Mouse (Mus musculus): Measurements from ENCODE around the gene Srp14. TPM values are rescaled to one million over a fixed set of nuclear protein-coding genes. Genes with fewer than 3 reads are reported as not detected.
A peak's percentile ranks its signal among the peaks of the same experiment; 100 is the strongest.

Srp14 gene
- polyA plus RNA-seq, 1 experiment from 2014 or later = 120 TPM

DNA sequence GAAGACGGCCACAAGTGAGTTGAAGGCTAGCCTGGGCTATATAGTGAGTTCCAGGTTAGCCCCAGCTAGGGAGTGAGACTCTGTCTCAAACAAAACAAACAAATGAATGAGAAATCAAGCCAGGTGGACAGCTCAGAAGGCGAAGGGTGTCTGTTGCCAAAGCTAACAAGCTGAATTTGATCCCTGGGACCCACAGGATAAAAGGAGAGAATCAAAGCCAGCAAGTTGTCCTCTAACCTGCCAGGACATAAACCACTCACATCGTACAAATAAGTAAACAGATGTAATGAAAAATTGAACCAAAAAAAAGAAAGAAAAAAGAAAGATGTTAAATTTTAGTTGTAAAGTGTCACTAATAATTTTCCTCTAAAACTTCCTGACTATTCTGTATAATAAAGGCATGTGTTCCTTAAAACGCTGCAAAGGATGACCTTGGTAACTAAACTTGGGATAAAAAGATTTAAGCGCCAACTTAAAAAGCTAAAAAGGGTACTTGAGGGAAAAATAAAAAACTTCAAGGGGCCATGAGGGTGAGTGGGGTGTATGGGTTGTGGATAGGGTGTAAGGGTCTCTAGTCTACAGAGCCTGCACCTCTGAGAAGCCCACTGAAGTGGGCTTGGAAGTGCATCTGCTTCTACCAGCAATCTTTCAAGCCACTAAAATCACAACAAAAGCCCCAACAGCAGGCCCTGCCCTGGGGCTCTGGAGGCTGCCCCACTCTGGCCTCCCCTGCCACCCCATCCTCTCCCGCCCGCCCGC is 30.4 kb upstream of the Srp14 start:
- 65% methylated on average over 8 of the region's 8 CpGs for WGBS (ENCODE audit: insufficient replicate concordance)
- DNase-seq (no peak), ATAC-seq (ENCODE audit: low read depth) (no peak)
- H3K27ac ChIP-seq = no peak overlapping the region
- H3K9ac ChIP-seq = no peak overlapping the region
- no peak overlapping the region for H3K4me3 ChIP-seq (replicated peaks)
- no peak overlapping the region for H3K4me2 ChIP-seq
- H3K9me3 ChIP-seq (replicated peaks) = no peaks in the 10 kb centered on the region
- H3K4me1 ChIP-seq (replicated peaks) = 0 out of 2 replicates have a peak, but pooled peaks cover 9% of the 10 kb centered on the region
- H3K36me3 ChIP-seq = no peaks in the 10 kb centered on the region
- no peaks in the 10 kb centered on the region for H3K27me3 ChIP-seq

DNA sequence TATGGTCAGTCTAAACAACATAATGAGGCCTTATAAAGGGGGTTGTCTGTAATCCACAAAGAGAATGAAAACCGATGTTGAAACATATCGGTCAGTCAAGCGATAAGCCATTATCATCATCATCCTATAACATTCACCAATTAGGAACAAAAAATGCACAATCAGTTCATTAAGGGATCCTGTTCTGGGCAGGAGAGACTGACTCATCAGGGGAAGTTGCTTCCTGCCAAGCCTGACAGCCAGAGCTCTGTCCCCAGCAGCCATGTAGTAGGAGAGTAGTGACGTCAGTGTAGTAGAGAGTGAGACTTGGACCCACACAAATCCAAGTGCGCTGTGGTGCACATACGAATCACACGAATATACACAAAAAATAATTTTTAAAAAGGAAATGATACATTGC is 27.6 kb upstream of the Srp14 start:
- H3K27me3 ChIP-seq = no peaks in the 10 kb centered on the region
- H3K4me2 ChIP-seq = no peak overlapping the region
- H3K4me3 ChIP-seq (replicated peaks) = no peak overlapping the region
- H3K9me3 ChIP-seq (replicated peaks) = no peaks in the 10 kb centered on the region
- 0 out of 2 replicates have a peak, but pooled peaks cover 2% of the 10 kb centered on the region for H3K4me1 ChIP-seq (replicated peaks)
- DNase-seq = no peak
- no peak overlapping the region for H3K9ac ChIP-seq
- H3K36me3 ChIP-seq = no peaks in the 10 kb centered on the region
- no peak overlapping the region for H3K27ac ChIP-seq
- WGBS (ENCODE audit: insufficient replicate concordance) = 70% methylated on average over 7 of the region's 7 CpGs
- no peak for ATAC-seq (ENCODE audit: low read depth)

DNA sequence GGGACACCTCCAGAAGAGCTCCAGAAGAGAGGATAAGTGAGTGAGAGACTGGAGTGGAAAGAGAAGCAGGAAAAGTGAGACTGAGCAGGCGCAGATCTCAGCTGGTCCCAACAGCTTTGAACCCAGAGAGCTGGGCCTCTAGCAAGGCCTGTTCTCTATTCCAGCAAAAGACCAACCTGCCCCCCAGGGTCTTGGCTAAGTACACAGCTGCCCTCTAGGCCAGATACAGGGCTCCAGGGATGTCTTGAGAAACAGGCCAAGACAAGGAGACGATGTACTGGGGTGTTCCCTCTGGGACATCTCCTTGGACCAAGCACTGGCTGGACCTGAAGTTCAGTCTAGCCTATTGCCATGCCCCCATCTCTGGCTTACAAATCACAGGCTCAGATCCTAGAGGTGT is 20.7 kb upstream of the Srp14 start:
- no peak for DNase-seq
- Histone ChIP-seq H3K27me3 (no peaks in the 10 kb centered on the region), H3K27ac (no peak overlapping the region), H3K4me3 (replicated peaks) (no peak overlapping the region), H3K36me3 (no peaks in the 10 kb centered on the region), H3K9ac (no peak overlapping the region), H3K4me1 (replicated peaks) (0 out of 2 replicates have a peak, but pooled peaks cover 3% of the 10 kb centered on the region), H3K9me3 (replicated peaks) (no peaks in the 10 kb centered on the region), H3K4me2 (no peak overlapping the region)
- no peak for ATAC-seq (ENCODE audit: low read depth)
- WGBS (ENCODE audit: insufficient replicate concordance) = 76% methylated on average over 2 of the region's 2 CpGs

DNA sequence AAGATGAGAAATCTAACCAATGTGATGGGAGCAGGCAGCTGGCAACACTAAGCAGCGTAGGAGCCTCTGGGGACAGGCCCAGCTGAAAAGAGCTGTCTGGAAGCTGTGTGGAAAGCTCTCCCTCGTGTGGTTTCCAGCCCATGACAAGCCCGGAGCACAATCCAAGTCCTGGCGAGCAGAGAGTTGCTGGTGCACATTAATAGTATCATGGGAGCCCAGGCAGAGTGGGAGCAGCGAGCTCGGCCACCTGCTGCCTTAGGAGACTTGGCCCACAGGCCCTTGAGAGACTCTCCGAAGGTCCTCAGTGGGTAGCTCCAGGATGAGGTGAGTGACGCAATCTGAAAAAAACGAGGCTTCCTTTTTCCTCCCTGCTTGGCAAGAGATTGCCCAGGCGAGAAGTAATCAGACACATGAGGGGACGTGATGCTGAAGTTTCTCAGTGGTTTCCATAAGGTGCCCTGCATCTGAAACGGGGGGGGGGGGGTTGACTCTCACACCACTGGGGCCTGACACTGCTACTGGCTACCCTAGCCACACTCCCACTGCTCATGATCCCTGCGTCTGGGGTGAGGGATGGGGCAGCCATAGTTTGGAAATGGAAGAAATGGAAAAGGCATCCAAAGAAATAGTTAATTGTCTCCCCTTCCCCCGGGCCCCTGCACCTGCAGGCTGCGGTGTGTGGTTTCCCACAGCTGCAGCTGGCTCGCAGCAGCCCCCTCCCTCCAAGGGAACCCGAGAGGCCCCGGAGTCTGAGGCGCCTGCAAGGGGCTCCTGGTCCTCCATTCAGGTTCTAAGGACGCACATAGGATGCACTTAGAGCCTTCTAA is 19.8 kb upstream of the Srp14 start:
- Histone ChIP-seq H3K27ac (no peak overlapping the region), H3K36me3 (no peaks in the 10 kb centered on the region), H3K4me3 (replicated peaks) (no peak overlapping the region), H3K4me2 (no peak overlapping the region), H3K9me3 (replicated peaks) (no peaks in the 10 kb centered on the region), H3K9ac (no peak overlapping the region), H3K4me1 (replicated peaks) (0 out of 2 replicates have a peak, but pooled peaks cover 3% of the 10 kb centered on the region), H3K27me3 (no peaks in the 10 kb centered on the region)
- no peak for ATAC-seq (ENCODE audit: low read depth)
- DNase-seq = no peak
- WGBS (ENCODE audit: insufficient replicate concordance) = 19% methylated on average over 20 of the region's 20 CpGs

DNA sequence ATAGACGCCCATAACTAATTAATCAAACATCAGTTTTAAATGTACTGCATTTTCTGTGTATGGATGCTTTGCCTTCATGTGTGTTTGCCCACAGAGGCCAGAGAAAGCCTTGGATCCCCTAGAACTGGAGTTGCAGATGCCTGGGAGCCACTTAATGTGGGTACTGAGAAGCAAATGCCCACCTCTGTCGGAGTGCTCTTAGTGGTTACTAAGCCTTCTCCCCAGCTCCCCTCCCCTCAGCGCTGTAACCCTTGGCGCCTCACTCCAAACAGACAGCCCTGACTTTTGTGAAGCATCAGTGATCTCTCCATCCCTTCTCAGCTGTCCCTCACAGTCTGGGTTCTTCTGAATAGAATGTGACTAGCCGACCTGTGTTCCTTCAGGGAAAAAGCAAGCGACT is 19.0 kb upstream of the Srp14 start:
- ATAC-seq (ENCODE audit: low read depth) = no peak
- H3K4me2 ChIP-seq = no peak overlapping the region

DNA sequence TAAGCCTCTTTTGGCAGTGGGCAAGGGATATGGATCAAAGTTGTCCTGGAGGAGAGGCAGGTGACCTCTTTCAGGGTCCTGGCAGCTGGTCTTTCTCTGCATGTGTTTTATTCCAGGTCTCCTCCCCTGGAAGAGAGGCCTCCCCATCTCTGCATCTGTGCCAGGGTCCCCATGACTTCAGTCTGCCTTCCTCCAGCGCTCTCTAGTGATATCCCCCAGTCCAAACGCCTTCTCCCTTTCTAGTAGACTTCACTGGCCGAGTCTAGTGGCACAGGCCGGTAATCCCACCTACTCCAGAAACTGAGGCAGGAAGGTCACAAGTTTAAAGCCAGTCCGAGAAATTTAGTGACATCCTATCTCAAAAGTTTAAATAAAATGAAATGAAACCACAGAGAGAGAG is 18.4 kb upstream of the Srp14 start:
- Histone ChIP-seq H3K9ac (no peak overlapping the region), H3K27me3 (no peaks in the 10 kb centered on the region), H3K4me1 (replicated peaks) (0 out of 2 replicates have a peak, but pooled peaks cover 3% of the 10 kb centered on the region), H3K36me3 (no peaks in the 10 kb centered on the region), H3K4me2 (no peak overlapping the region), H3K27ac (no peak overlapping the region), H3K4me3 (replicated peaks) (no peak overlapping the region), H3K9me3 (replicated peaks) (no peaks in the 10 kb centered on the region)
- 65% methylated on average over 5 of the region's 5 CpGs for WGBS (ENCODE audit: insufficient replicate concordance)
- DNase-seq (no peak), ATAC-seq (ENCODE audit: low read depth) (no peak)

More for the DNA sequence above, 19.0 kb upstream of the Srp14 start:
- WGBS (ENCODE audit: insufficient replicate concordance) = 62% methylated on average over 6 of the region's 6 CpGs
- Histone ChIP-seq H3K4me3 (replicated peaks) (no peak overlapping the region), H3K4me1 (replicated peaks) (0 out of 2 replicates have a peak, but pooled peaks cover 3% of the 10 kb centered on the region), H3K27me3 (no peaks in the 10 kb centered on the region), H3K36me3 (no peaks in the 10 kb centered on the region), H3K27ac (no peak overlapping the region), H3K9me3 (replicated peaks) (no peaks in the 10 kb centered on the region), H3K9ac (no peak overlapping the region)
- DNase-seq = no peak

DNA sequence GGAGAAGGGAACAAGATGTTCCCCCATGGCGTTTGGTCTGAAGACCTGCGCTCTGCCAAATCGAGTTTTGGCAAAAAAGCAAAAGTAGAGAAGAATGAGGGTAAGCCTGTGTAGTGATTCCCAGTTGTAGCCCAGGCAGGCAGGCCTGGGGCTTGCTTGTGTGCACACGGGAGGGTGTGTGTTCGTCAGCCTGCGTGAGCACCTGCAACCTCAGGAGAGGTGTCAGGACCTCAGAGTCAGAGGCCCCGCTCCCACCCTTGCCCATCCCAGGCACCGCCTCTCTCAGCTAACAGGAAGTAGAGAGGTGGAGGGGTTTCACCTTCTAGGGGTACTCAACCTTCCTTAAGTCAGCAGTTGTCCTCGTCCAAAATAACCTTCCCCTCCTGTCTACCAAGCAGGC is 15.5 kb upstream of the Srp14 start:
- 65% methylated on average over 9 of the region's 9 CpGs for WGBS (ENCODE audit: insufficient replicate concordance)
- Histone ChIP-seq H3K4me3 (replicated peaks) (no peak overlapping the region), H3K9me3 (replicated peaks) (no peaks in the 10 kb centered on the region), H3K4me1 (replicated peaks) (peaks cover 20% of the 10 kb centered on the region), H3K9ac (no peak overlapping the region), H3K27ac (no peak overlapping the region), H3K36me3 (no peaks in the 10 kb centered on the region), H3K27me3 (no peaks in the 10 kb centered on the region), H3K4me2 (no peak overlapping the region)
- ATAC-seq (ENCODE audit: low read depth) (no peak), DNase-seq (no peak)

DNA sequence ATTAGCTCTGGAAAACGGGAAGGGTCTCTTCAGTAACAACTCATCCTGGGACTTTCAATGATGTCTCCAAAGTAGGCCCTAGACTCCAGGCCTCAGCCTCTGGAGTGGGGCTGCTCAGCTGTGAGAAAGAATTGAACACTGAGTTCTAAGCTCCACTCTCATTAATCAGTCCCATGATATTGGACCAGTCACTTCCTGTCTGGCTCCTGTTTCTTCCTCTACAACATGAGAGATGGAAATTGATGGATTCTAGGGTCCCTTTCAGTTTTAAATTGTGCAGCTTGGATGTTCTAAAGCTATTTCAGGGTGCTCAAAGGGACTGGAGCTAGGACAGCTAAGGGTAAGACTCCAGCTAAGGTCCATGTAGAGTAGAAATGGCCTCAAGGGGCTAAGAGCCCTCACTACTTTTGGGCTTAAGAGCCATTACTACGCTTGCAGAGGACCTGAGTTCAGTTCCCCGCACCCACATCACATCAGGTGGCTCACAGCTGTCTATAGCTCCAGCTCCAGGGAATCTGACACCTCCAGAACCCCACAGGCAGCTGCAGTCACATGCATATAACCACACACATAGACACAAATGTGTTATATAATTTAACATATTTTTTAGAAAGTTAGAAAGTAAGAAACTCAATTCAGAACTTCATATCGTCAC is 12.4 kb upstream of the Srp14 start:
- H3K27ac ChIP-seq = no peak overlapping the region
- no peaks in the 10 kb centered on the region for H3K36me3 ChIP-seq
- H3K4me2 ChIP-seq = no peak overlapping the region
- no peak overlapping the region for H3K9ac ChIP-seq
- H3K27me3 ChIP-seq = no peaks in the 10 kb centered on the region
- 52% methylated on average over 4 of the region's 4 CpGs for WGBS (ENCODE audit: insufficient replicate concordance)
- H3K4me1 ChIP-seq (replicated peaks) = peaks cover 25% of the 10 kb centered on the region
- DNase-seq (no peak), ATAC-seq (ENCODE audit: low read depth) (no peak)
- no peaks in the 10 kb centered on the region for H3K9me3 ChIP-seq (replicated peaks)
- H3K4me3 ChIP-seq (replicated peaks) = no peak overlapping the region

DNA sequence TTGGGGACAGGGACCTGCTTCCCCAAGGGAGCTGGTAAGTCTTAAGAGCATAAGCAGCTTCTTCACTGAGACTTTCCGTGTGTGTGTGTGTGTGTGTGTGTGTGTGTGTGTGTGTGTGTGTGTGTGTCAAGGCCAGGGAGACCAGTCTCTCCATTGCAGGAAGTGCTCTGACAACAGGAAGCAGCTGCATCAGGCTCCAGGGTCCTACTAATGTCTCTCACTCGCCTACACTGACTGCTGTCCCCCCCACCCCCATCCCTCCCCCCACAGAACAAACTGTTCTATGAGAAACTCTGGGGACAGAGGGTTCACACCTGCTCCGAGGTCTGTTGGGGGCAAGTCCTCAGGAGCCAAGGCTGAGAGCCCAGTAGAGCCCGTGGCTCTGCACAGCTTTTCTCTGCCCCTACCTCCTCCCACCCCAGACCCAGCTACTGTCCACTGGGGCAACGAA is 11.8 kb upstream of the Srp14 start:
- Histone ChIP-seq H3K4me2 (no peak overlapping the region), H3K36me3 (no peaks in the 10 kb centered on the region), H3K9me3 (replicated peaks) (no peaks in the 10 kb centered on the region), H3K4me1 (replicated peaks) (peaks cover 25% of the 10 kb centered on the region), H3K4me3 (replicated peaks) (no peak overlapping the region), H3K27ac (0 out of 2 replicates have a peak overlapping the region, but pooled peaks have one; percentile 36), H3K9ac (no peak overlapping the region), H3K27me3 (no peaks in the 10 kb centered on the region)
- 0 out of 2 replicates have a peak, but pooled peaks have one; percentile 13 for ATAC-seq (ENCODE audit: low read depth)
- WGBS (ENCODE audit: insufficient replicate concordance) = 15% methylated on average over 5 of the region's 5 CpGs
- DNase-seq = no peak

DNA sequence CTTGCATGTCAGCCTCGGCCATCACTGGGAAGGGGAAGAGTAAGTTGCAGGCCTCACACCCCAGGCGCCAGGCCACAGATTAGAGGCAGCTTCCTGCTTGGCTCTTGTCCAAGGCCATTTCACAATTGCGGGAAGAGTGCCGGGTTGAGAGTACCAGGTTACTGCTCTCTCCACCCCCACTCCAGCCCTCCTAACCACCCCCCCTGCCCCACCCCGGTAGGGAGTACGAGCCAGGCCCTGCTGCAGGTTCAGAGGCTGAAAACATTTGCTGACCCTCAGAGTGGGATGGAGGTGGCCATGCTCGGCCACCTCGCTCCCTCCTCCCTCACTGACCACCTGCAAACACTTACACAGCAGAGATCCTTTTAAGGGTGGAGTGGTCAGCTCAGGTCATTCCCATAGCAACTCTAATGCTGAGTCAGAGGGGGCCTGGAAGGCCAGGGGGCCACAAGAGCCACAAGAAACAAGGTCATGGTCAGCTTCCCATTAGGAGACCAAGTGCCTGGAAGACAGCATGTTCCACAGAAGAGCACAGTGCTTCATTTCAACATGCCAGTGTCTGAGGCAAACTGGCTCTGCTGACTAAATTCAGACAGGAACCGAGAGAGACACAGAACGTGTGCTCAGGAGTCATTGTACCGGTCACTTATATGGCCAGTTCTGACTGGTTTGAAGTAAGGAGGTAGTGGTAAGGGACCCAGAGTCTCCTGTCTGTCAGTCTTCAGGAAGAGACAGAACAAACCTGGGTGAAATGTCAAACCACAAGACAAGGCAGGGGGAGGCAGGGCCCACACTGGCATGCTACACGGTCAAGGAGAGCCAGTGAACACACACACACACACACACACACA is 11.0 kb upstream of the Srp14 start:
- ATAC-seq (ENCODE audit: low read depth) = peak; percentile 59
- Histone ChIP-seq H3K27ac (0 out of 2 replicates have a peak overlapping the region, but pooled peaks have one; percentile 36), H3K9ac (no peak overlapping the region), H3K27me3 (no peaks in the 10 kb centered on the region), H3K4me2 (no peak overlapping the region), H3K4me3 (replicated peaks) (no peak overlapping the region), H3K9me3 (replicated peaks) (no peaks in the 10 kb centered on the region), H3K36me3 (no peaks in the 10 kb centered on the region), H3K4me1 (replicated peaks) (peaks cover 25% of the 10 kb centered on the region)
- 18% methylated on average over 12 of the region's 12 CpGs for WGBS (ENCODE audit: insufficient replicate concordance)
- no peak for DNase-seq

All from liver, embryonic 13.5 days (tissue).